Mouse (Mus musculus): Measurements from ENCODE around the gene Spred1. TPM values are rescaled to one million over a fixed set of nuclear protein-coding genes. Genes with fewer than 3 reads are reported as not detected.

The Spred1 gene
- polyA plus RNA-seq (2014; fragmentation: Nextera tagmentation; extraction: Ambion mirVana): 9.8 and 10.9 TPM in 2 replicates

GRCm38 (mm10) chr2:117121212-117121983 is at the start of gene Spred1:
TSS of gene Spred1 (plus strand) at chr2:117121374.
- Histone ChIP-seq H3K4me2 (peak within 1 kb of the TSS; percentile 75), H3K4me3 (ENCODE audit: low read depth, low read length) (peak within 1 kb of the TSS; percentile 88), H3K9me3 (replicated peaks; ENCODE audit: control insufficient read depth, low read length) (no peaks in the 10 kb centered on the region), H3K9ac (ENCODE audit: low read depth, low read length) (peak within 1 kb of the TSS; percentile 96), H3K27me3 (ENCODE audit: control insufficient read depth, insufficient read depth, low read length) (no peaks in the 10 kb centered on the region), H3K36me3 (ENCODE audit: control insufficient read depth, insufficient read depth, low read length) (no peaks in the 10 kb centered on the region), H3K4me1 (ENCODE audit: control insufficient read depth, insufficient read depth, low read length) (peaks cover 9% of the 10 kb centered on the region), H3K27ac (ENCODE audit: low read depth, low read length) (peak within 1 kb of the TSS; percentile 99)
- under 1% methylated on average over 49 of the region's 99 CpGs for WGBS (ENCODE audit: insufficient replicate concordance)
- ATAC-seq (replicated peaks; ENCODE audit: insufficient number of reproducible peaks, low FRiP score, low TSS enrichment): peak; percentile 56

DNA sequence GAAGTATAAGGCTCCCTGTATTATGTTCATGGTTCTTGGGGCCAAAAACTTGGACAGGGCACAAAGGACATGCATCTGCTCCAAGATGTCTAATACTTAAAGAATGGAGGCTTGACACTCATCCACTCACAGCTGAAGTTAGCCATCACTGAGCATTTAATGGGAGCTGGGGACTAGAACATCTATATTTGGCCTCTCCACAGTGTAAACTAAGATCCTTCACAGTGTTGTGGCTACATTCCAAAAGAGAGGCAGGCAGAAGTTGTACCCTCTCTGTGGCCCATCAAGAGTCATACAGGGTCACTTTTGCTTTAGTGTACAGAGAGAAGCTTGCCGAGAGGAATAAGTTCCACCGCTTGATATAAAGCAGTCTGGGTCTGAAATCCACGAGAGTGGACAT is 49.6 kb upstream of the Spred1 start:
- 65% methylated on average over 3 of the region's 3 CpGs for WGBS (ENCODE audit: insufficient replicate concordance)
- no peak overlapping the region for H3K9ac ChIP-seq (ENCODE audit: low read depth, low read length)
- H3K9me3 ChIP-seq (replicated peaks; ENCODE audit: control insufficient read depth, low read length): no peaks in the 10 kb centered on the region
- no peaks in the 10 kb centered on the region for H3K4me1 ChIP-seq (ENCODE audit: control insufficient read depth, insufficient read depth, low read length)
- H3K4me3 ChIP-seq (ENCODE audit: low read depth, low read length): no peak overlapping the region
- no peak for ATAC-seq (replicated peaks; ENCODE audit: insufficient number of reproducible peaks, low FRiP score, low TSS enrichment)
- no peaks in the 10 kb centered on the region for H3K27me3 ChIP-seq (ENCODE audit: control insufficient read depth, insufficient read depth, low read length)
- H3K4me2 ChIP-seq: no peak overlapping the region
- no peaks in the 10 kb centered on the region for H3K36me3 ChIP-seq (ENCODE audit: control insufficient read depth, insufficient read depth, low read length)
- no peak overlapping the region for H3K27ac ChIP-seq (ENCODE audit: low read depth, low read length)

- no peak for ATAC-seq (replicated peaks; ENCODE audit: insufficient number of reproducible peaks, low FRiP score, low TSS enrichment)
- 73% methylated on average over 2 of the region's 2 CpGs for WGBS (ENCODE audit: insufficient replicate concordance)
Measured at GRCm38 (mm10) chr2:117078711-117079110, 42.5 kb upstream of the Spred1 start.

DNA sequence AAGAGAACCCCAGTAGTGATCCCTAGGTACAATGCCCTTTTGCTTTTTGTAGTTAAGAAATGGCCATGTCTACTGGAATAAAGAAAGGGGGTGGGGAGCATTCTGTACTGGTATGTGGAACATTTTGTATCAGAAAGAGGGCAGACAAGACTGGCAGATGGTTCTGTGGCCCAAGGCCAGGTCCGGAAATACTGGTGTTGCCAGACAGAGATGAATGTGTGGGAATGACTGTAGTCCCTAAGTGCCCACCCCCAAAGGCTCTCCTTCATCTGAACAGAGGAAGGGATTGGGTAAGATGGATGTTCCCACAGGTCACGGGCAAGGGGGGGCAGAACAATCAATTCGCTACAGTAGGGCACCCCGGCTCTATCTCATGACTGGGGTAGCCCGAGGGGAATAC is 41.6 kb upstream of the Spred1 start:
- H3K9ac ChIP-seq (ENCODE audit: low read depth, low read length): no peak overlapping the region
- WGBS (ENCODE audit: insufficient replicate concordance): 83% methylated on average over 5 of the region's 5 CpGs
- no peak overlapping the region for H3K27ac ChIP-seq (ENCODE audit: low read depth, low read length)
- H3K4me2 ChIP-seq: no peak overlapping the region
- no peaks in the 10 kb centered on the region for H3K4me1 ChIP-seq (ENCODE audit: control insufficient read depth, insufficient read depth, low read length)
- no peak overlapping the region for H3K4me3 ChIP-seq (ENCODE audit: low read depth, low read length)
- no peaks in the 10 kb centered on the region for H3K9me3 ChIP-seq (replicated peaks; ENCODE audit: control insufficient read depth, low read length)
- no peaks in the 10 kb centered on the region for H3K27me3 ChIP-seq (ENCODE audit: control insufficient read depth, insufficient read depth, low read length)
- no peaks in the 10 kb centered on the region for H3K36me3 ChIP-seq (ENCODE audit: control insufficient read depth, insufficient read depth, low read length)
- no peak for ATAC-seq (replicated peaks; ENCODE audit: insufficient number of reproducible peaks, low FRiP score, low TSS enrichment)

More at GRCm38 (mm10) chr2:117078711-117079110, 42.5 kb upstream of the Spred1 start:
- no peak overlapping the region for H3K9ac ChIP-seq (ENCODE audit: low read depth, low read length)
- no peaks in the 10 kb centered on the region for H3K36me3 ChIP-seq (ENCODE audit: control insufficient read depth, insufficient read depth, low read length)
- H3K4me3 ChIP-seq (ENCODE audit: low read depth, low read length): no peak overlapping the region
- H3K9me3 ChIP-seq (replicated peaks; ENCODE audit: control insufficient read depth, low read length): no peaks in the 10 kb centered on the region
- H3K27ac ChIP-seq (ENCODE audit: low read depth, low read length): no peak overlapping the region
- no peaks in the 10 kb centered on the region for H3K27me3 ChIP-seq (ENCODE audit: control insufficient read depth, insufficient read depth, low read length)
- H3K4me2 ChIP-seq: no peak overlapping the region
- H3K4me1 ChIP-seq (ENCODE audit: control insufficient read depth, insufficient read depth, low read length): no peaks in the 10 kb centered on the region

- no peaks in the 10 kb centered on the region for H3K9me3 ChIP-seq (replicated peaks; ENCODE audit: control insufficient read depth, low read length)
- no peak overlapping the region for H3K4me2 ChIP-seq
- no peaks in the 10 kb centered on the region for H3K36me3 ChIP-seq (ENCODE audit: control insufficient read depth, insufficient read depth, low read length)
- H3K4me1 ChIP-seq (ENCODE audit: control insufficient read depth, insufficient read depth, low read length): peaks cover 3% of the 10 kb centered on the region; the same call in 1 of the 2 replicates
- H3K9ac ChIP-seq (ENCODE audit: low read depth, low read length): no peak overlapping the region
- WGBS (ENCODE audit: insufficient replicate concordance): 73% methylated on average over 12 of the region's 12 CpGs
- H3K27me3 ChIP-seq (ENCODE audit: control insufficient read depth, insufficient read depth, low read length): no peaks in the 10 kb centered on the region
- ATAC-seq (replicated peaks; ENCODE audit: insufficient number of reproducible peaks, low FRiP score, low TSS enrichment): no peak
- H3K27ac ChIP-seq (ENCODE audit: low read depth, low read length): no peak overlapping the region
- H3K4me3 ChIP-seq (ENCODE audit: low read depth, low read length): no peak overlapping the region
Measured at GRCm38 (mm10) chr2:117086002-117086765, 35.0 kb upstream of the Spred1 start.

GRCm38 (mm10) chr2:117086766-117087457 is 34.3 kb upstream of the Spred1 start:
- 66% methylated on average over 1 of the region's 1 CpGs for WGBS (ENCODE audit: insufficient replicate concordance)
- ATAC-seq (replicated peaks; ENCODE audit: insufficient number of reproducible peaks, low FRiP score, low TSS enrichment): no peak

GRCm38 (mm10) chr2:117087458-117087820 is 33.7 kb upstream of the Spred1 start:
- 76% methylated on average over 4 of the region's 4 CpGs for WGBS (ENCODE audit: insufficient replicate concordance)

More at GRCm38 (mm10) chr2:117086766-117087457, 34.3 kb upstream of the Spred1 start:
- Histone ChIP-seq H3K4me3 (ENCODE audit: low read depth, low read length) (no peak overlapping the region), H3K9me3 (replicated peaks; ENCODE audit: control insufficient read depth, low read length) (no peaks in the 10 kb centered on the region), H3K4me1 (ENCODE audit: control insufficient read depth, insufficient read depth, low read length) (peaks cover 5% of the 10 kb centered on the region; the same call in 1 of the 2 replicates), H3K4me2 (no peak overlapping the region), H3K27me3 (ENCODE audit: control insufficient read depth, insufficient read depth, low read length) (no peaks in the 10 kb centered on the region), H3K27ac (ENCODE audit: low read depth, low read length) (no peak overlapping the region), H3K9ac (ENCODE audit: low read depth, low read length) (no peak overlapping the region), H3K36me3 (ENCODE audit: control insufficient read depth, insufficient read depth, low read length) (no peaks in the 10 kb centered on the region)

GRCm38 (mm10) chr2:117089482-117089881 is 31.7 kb upstream of the Spred1 start:
- Histone ChIP-seq H3K4me2 (no peak overlapping the region), H3K27ac (ENCODE audit: low read depth, low read length) (no peak overlapping the region), H3K4me3 (ENCODE audit: low read depth, low read length) (no peak overlapping the region), H3K9ac (ENCODE audit: low read depth, low read length) (no peak overlapping the region), H3K4me1 (ENCODE audit: control insufficient read depth, insufficient read depth, low read length) (peaks cover 14% of the 10 kb centered on the region), H3K27me3 (ENCODE audit: control insufficient read depth, insufficient read depth, low read length) (no peaks in the 10 kb centered on the region), H3K9me3 (replicated peaks; ENCODE audit: control insufficient read depth, low read length) (no peaks in the 10 kb centered on the region), H3K36me3 (ENCODE audit: control insufficient read depth, insufficient read depth, low read length) (no peaks in the 10 kb centered on the region)
- 82% methylated on average over 1 of the region's 1 CpGs for WGBS (ENCODE audit: insufficient replicate concordance)
- ATAC-seq (replicated peaks; ENCODE audit: insufficient number of reproducible peaks, low FRiP score, low TSS enrichment): no peak

More at GRCm38 (mm10) chr2:117087458-117087820, 33.7 kb upstream of the Spred1 start:
- Histone ChIP-seq H3K27me3 (ENCODE audit: control insufficient read depth, insufficient read depth, low read length) (no peaks in the 10 kb centered on the region), H3K4me2 (no peak overlapping the region), H3K36me3 (ENCODE audit: control insufficient read depth, insufficient read depth, low read length) (no peaks in the 10 kb centered on the region), H3K9ac (ENCODE audit: low read depth, low read length) (no peak overlapping the region), H3K9me3 (replicated peaks; ENCODE audit: control insufficient read depth, low read length) (no peaks in the 10 kb centered on the region), H3K4me3 (ENCODE audit: low read depth, low read length) (no peak overlapping the region), H3K27ac (ENCODE audit: low read depth, low read length) (no peak overlapping the region), H3K4me1 (ENCODE audit: control insufficient read depth, insufficient read depth, low read length) (peaks cover 5% of the 10 kb centered on the region; the same call in 1 of the 2 replicates)
- no peak for ATAC-seq (replicated peaks; ENCODE audit: insufficient number of reproducible peaks, low FRiP score, low TSS enrichment)
